Mouse (Mus musculus) heart, postnatal 0 days (tissue): ENCODE results near the gene Grin2c.

Experiments used
- CTCF ChIP-seq: IDR thresholded peaks from 2 replicates; pipeline ENCODE4 v1.5.1; 2016; ENCODE audit warnings: antibody characterized with exemption, control low read depth, low read depth
- EP300 ChIP-seq: IDR thresholded peaks from 2 replicates; pipeline ENCODE4 v1.6.1; 2016; ENCODE audit warnings: antibody characterized with exemption, low read depth

- TF ChIP-seq CTCF (no peak), EP300 (no peak)
These were observed 57.1 kb downstream of the Grin2c start for GRCm38 (mm10) chr11:115209958-115210357.
